11 mouse cellular contexts compared by ENCODE assay signal in genomic region chr6:126201721-126202120, GRCm38 (mm10). TPM values are rescaled to one million over a fixed set of nuclear protein-coding genes. Genes with fewer than 3 reads are reported as not detected.
"Had no signal": no experiment of that assay in that cellular context is flagged by ENCODE, and none has a peak within 500 bp of the region (broad histone marks: within the 10 kb centered on the region; RNA-seq: fewer than 3 reads in every experiment).

No protein-coding gene starts in this region.

- H3K4me1 ChIP-seq: midbrain, embryonic 12.5 days had no signal

- H3K36me3 ChIP-seq: limb, embryonic 15.5 days; midbrain, embryonic 12.5 days; neural tube, embryonic 13.5 days had no signal

- H3K9ac ChIP-seq: limb, embryonic 15.5 days; liver, embryonic 14.5 days; midbrain, embryonic 12.5 days; neural tube, embryonic 13.5 days had no signal

- ATAC-seq: intestine, embryonic 16.5 days; midbrain, embryonic 16.5 days had no signal

- H3K4me2 ChIP-seq: limb, embryonic 15.5 days; midbrain, embryonic 12.5 days; neural tube, embryonic 13.5 days had no signal

- DNase-seq: lung, adult 18-20 months; right cerebral cortex, postnatal 14 days; thymus, postnatal 36 days had no signal

- H3K9me3 ChIP-seq: limb, embryonic 15.5 days; midbrain, embryonic 12.5 days; neural tube, embryonic 13.5 days had no signal

- H3K27me3 ChIP-seq: limb, embryonic 15.5 days; midbrain, embryonic 12.5 days; neural tube, embryonic 13.5 days had no signal

- H3K27ac ChIP-seq: left cerebral cortex, adult 2 months; limb, embryonic 15.5 days; liver, embryonic 14.5 days; midbrain, embryonic 12.5 days had no signal

- H3K4me3 ChIP-seq: left cerebral cortex, adult 2 months; limb, embryonic 15.5 days; midbrain, embryonic 12.5 days; neural tube, embryonic 13.5 days had no signal

RNA-seq across cellular contexts. Expression of gene Ntf3, which starts 35.0 kb away (rescaled TPM):
- total RNA-seq: megakaryocyte-erythroid progenitor cell, adult 5-6 weeks had no signal
